Mouse (Mus musculus) natural killer cell, adult 2 months (primary cell): Measurements from ENCODE around the gene Gprc5a.

Experiments used
- DNase-seq, 2 experiments: peaks; one replicate each; pipeline ENCODE4 v3.0.0; 2022; ENCODE audit warnings: low spot score in 2 of 2

Gprc5a gene

DNA sequence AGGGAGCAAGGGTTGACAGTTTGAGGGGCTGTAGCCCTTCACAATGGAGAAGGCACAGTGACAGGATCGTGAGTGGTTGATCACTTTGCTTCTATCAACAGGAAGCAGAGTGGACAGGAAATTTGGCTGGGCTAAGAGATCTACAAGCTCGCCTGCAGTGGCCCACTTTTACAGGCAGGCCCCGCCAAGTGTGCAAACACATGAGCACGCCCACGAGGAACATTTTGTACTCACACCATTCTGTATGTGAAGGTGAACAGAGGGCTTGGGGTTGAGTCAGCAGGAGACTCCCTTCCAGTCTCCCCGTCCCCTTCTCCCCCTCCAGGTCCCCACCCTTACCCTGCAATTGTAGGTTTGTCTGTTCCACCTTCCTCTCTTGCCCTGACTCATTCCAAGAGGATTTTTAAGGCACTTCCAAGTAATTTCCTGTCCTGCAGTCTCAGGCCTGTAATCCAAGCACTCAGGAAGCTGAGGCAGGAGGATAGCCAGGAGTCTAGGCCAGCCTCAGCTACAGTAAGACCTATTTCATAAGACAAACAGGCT lies 9.0 kb downstream of the Gprc5a start:
- DNase-seq = no peak

DNA sequence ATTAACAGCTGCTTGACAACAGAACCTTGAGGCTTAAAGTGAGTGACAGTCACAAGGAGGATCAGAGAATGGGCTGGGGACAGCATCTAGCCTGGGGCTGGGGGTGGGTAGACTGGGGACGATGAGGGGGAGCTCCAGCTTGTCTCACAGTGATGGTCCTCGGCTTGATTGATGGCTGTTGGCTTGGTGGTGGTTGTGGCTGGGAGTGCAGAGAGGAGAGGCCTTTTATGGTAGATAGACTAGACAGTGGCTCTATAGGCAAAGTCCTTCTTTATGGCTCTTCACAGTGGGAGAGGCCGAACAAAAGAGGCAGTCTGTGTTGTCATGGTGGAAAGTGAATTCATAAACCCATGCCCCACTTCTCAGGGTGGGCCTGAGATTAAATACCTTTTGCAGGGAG lies 10.8 kb downstream of the Gprc5a start:
- no peak for DNase-seq

DNA sequence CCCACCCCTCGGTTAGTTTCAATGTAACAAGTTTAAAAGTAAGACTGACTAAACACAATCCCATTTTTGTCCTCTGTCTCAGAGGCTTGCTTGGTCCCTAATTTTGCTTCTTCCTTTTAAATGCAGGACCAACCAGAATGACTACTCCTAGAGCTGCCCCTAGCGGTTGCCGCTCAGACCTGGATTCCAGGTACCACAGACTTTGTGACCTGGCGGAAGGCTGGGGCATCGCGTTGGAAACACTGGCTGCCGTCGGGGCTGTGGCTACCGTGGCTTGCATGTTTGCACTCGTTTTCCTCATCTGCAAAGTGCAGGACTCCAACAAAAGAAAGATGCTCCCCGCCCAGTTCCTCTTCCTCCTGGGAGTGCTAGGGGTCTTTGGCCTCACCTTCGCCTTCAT lies 13.0 kb downstream of the Gprc5a start:
- DNase-seq = no peak

DNA sequence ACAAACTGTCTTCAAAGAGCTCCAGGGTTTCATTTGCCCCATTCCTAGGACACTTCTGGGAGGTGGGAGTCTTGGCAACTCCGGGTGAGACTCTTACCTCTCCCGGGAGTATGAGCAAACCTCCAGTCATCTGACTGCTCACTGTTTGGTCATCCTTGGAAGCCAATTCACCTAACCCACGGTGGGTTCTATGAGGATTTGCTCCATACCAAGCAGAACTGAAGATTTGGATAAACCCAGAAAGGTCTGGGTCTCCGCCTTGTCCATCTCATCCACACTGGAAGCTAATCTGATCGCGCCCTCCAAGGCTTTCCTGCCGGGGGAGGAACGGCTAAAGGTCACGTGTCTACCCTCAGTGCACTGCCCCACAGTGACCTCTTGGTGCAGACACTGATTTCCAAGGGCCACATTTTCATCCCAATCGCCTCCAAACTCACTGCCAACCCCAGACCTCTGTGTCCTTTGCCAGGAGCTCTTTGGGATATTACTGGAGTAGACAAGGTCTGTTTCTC lies 18.6 kb downstream of the Gprc5a start:
- no peak for DNase-seq

DNA sequence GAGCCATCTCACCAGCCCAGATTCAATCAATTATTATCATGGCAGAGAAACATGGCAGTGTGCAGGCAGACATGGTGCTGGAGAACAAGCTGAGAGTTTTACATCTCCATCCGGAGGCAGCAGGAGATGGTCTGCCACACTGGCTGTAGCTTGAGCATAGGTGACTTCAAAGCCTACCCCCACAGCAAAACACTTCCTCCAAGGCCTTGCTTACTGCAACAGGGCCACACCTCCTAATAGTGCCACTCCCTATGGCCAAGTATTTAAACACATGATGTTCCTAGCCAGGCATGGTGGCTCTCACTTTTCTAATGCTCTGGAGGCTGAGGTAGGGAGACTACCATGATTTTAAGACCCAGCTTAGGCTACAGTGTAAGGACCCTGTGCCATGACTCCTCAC lies 20.3 kb downstream of the Gprc5a start:
- DNase-seq = no peak

DNA sequence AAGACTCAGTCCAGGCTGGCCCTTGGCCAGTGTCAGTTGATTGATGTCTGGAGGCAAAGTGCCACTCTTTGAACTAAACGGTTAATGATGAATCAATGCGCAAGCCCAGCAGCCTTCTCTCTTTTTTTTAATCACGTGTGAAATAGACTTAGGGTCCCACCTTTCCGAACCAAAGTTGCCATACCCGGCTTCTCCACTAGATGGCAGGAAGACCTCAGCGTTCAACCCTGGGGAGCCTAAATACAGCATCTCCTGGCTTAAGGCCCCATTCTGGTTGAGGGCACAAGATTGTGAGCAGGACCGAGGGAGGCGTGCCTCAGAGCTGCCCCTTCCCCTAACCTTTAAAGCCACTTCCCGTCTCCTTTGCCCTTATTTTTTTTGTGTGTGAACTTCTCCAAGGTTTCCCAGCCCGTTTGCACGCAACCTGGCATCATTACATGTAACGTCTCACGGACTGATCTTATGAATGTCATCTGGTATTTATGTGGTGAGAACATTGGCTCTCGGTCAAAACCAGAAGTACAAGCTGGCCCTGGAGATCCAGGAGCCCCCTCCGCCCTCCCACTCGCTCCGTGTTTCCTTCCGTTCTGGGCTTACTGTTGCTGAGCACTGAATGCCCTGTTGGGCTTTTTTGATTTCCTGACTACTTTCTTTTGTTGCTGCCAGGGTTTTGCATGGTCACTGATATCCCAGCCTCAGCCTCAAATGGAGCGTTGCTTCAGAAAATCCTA lies 22.4 kb downstream of the Gprc5a start:
- peak; percentile 50 to 71 for DNase-seq

DNA sequence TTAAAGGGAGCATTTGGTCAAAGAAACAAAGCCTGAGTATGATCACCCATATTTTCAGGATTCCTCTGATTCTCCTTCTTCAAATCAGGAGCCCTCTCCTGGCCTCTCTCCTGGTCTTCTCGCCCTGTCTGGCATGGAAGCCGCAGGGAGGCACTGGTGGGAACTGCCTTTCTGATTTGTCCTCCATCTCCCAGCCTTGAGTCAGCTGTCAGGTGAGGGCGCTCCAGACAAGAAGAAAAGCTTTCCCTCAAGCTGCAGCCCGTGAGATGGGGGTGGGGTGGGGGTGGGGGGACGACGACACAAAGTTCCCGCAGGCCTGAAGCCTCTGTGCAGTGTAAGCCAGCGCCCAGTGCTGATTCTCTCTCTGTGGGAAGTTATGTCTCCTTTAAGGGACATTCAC lies 24.3 kb downstream of the Gprc5a start:
- DNase-seq = no peak

DNA sequence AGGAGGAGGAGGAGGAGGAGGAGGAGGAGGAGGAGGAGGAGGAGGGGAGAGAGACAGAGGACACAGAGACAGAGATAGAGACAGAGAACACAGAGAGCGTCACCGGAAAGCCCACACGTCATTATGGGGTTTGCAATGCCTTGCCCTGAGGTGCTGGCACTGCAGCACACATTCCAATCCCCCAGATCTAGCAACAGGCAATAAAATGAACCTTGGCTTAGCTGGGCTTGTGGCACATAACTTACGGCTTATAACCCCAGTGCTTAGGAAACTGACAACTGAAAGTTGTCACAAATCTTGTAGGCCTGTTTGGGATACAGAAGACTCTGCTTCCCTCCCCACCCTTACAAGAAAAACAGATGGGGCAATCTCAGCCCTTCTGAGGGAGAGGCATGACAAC lies 25.2 kb downstream of the Gprc5a start:
- no peak for DNase-seq

DNA sequence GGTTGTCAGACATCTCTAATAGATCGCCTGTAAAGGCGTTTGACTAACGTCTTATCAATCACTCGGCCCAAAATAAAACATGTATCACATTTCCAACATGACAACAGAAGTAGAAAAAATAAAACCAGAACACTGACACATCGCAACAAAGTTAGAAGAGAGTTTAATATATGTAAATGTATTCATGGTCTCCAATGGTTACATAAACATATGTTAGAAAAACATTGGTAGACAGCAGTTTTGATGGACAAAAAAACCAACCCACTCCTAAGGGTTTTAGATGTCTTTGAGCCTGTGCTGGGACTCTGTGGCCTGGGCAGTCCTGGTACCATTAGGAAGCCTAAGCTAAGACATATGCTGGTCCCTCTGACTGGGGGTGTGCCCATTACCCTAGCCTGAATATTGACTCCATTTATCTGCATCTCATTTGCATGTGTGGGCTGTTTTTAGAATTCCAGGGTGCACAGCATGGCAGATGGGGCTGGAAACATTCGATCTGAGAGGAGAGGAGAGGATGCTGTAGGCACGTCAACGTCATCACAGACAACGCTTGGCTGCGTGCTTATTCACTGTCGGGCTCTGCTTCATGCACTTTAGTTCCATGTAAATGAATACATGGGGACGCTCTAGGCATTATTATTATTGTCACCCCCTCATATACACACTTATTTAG lies 27.5 kb downstream of the Gprc5a start:
- DNase-seq = no peak

DNA sequence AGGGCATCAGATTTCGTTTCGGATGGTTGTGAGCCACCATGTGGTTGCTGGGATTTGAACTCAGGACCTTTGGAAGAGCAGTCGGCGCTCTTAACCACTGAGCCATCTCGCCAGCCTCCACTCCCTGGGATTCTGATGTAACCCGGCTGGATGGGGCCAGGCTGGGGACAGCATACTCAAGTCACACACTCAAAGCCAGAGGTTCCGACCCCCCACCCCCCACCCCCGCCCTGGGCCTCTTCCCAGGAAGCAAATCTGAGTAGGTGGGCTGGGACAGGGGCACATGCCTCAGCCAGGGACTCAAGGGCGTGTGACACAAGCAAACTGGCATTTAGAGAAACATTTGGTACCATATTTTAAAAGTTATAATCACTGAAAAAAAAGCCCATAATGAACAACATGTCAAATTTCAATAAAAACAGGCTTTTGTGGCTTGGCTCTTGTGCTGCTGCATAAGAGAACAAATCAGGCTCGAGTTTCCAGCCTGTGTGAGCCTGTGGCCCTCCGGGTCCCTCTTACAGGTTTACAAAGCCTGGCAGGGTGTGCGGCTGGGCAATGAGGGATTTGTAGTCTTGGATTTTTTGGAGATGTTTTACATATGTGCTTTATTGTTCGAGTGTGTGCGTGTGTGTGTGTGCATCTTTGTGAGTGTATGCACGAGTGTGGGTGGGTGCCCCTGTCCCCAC lies 35.5 kb downstream of the Gprc5a start:
- DNase-seq = no peak

DNA sequence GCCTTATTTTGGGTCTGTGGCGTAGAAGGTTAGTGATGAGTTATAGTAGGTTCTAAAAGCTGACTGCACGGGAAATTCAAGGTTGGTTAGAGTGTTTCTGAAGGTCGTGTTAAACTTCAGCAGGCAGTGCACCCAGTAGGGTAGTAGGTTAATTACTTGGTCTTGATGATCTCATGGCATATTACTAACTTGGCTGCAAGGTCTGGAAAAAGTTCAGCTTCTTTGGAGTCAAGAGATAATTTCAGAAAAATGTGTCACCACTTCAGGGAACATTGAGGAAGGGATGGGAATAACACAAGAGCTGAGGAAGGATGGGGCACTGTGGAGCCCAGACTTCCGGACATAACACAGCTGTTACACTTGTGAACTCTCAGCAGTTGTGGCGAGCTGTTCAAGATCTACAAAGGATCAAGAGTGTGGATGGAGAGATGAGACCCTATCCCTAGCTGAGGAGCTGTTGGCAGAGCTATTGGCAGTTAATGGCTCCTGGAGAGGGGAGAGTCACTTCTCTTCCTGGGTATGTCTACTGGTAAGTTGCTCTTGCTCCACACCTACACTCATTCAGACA lies 37.4 kb downstream of the Gprc5a start:
- no peak for DNase-seq

DNA sequence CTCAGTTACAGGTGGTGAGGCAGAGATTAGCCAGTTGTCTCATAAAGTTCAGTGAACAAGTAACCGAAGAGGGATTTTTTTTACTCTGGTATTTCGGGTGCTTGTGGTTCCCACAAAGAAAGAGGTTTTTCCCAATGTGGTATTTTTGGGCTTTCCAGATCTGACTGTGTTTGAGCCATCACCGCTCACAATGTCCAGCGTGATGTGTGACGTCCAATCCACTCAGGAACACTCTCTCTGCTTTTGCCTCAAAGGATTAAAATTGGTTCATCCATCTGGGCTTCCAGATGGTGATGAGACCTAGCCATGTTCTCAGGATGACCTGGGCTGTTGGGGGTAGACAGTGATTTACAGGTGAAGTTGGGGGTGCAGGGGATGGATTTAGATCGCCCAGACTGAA lies 41.6 kb downstream of the Gprc5a start:
- no peak for DNase-seq

DNA sequence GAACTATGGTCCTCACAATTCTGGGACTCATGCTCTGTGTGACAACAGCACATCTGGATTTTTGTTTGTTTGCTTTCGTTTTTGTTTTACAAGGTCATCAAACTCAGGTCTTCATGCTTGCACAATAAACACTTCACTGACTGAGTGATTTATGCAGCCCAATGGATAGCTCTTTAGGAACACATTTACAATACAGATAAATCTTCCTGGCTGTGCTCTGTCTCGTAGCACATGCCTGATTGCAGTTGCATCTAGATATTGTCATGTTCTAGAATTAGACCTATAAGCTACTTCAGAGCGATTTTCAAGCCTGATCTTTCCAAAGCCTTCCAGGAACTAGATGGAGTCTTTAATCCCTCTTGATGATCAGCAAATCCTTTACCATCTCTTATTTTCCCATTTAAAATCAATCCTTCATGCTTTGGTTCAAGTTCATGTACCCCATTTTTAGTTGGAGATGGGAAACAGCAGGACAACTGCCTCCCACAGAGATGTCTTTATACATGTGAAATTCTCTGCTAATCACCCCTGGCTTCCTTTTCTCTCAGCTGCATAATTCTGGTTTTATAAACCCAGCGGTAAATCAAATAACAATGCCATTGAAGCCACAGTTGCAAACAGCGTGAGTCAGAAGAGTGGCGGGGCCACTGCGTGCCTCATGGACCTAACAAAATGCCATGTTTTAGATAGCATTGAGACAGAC lies 47.1 kb downstream of the Gprc5a start:
- no peak for DNase-seq

DNA sequence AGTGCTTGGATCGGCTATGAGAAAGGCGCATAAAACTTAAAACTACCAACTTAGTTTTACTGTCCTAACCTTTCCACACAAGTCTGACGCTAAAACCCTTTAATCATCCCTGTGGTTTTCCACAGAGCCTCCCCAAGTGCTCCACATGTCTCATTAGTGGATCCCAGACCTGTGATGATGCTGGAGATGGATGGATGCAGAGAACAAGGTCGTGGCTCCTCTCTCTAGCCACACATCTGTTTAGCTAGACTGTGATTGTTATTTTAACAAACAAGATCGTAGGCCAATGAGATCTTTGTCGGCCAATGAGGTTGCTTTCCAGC lies 47.6 kb downstream of the Gprc5a start:
- DNase-seq = no peak

DNA sequence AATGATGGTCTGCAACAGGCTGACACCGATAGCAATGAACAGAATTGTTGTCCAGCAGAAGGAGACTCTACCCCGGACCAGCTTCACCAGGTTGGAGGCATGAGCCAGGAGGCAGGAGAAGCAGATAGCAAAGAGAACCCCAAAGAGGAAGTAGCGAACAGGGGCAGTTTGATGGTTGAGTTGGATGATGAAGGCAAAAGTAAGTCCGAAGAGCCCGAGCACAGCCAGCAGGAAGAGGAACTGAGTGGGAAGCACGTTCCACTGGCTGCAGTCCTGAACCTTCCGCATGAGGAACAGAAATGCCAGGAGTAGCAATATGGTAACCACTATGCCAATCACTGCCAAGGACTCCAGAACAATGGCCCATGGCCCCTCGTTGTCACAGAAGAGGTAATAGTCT lies 51.0 kb downstream of the Gprc5a start:
- DNase-seq = no peak

DNA sequence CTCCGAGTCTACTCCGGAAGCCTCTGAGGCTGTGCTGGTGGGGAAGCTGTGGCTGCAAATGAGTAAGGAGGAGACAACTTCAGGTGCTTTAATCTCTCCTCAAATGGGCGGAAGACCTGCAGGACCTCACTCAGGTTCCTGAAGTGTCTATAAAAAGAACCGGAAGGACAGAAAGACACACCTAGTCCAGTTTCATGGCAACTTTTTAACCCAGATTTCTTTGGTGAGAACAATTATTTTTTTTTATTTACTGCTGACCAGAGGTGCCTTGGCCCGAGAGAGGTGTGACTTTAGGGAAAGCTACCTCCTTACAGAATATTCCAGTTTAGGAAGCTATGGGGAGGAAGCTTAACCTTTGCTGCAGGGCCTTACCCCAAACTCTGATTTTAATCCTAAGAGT lies 52.7 kb downstream of the Gprc5a start, which contains the start of gene Gprc5d:
Gprc5d (minus strand) TSS at position 101 of the 400 bp plus-strand sequence.
- no peak for DNase-seq

DNA sequence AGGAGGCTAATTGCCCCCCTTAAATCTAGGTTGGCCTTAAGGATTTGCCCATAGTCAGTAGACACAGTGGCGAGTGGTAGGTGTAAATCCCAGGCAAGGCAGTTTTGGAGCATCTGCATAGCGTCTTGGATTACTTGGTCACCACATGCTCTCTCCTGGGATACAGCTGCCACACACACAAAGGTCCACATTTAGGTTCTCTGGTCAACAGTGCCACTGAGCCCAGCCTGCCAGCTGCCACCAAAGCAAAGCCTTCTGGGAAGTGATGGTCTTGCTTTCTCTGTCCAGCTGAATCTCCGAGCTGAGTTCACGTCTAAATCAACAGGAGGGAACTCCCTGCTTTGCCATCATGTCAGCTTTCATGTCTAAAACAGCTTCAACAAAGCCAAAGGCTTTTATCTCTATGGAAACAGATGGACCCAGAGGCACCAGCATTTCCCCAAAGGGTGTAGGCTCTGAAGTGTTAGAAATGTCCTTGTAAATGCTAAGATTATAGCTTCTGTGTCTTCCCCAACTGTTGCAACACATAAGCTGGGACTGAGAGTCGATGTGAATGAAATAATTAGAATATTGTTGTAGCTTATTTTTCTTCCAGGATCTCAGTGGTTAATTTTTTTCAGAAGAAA lies 59.4 kb downstream of the Gprc5a start:
- no peak for DNase-seq

DNA sequence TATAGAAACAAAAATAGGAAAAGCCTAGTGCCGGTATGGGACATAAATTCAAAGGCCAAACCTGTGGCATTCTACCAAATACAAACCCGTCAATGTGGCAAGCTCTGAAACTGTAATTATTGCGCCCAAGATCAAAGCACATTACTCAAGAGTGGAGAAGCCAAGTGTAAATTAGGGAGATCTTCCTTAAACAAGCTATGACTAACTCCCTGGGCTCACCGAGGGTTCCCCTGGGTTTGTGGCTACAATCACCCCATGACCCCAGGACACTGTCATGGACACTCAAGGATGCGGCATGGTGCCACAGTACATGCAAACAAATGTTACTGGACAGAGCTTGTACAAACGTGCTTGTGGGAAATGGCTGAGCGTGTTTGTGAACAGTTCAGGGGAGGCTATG lies 67.6 kb downstream of the Gprc5a start:
- DNase-seq = no peak

DNA sequence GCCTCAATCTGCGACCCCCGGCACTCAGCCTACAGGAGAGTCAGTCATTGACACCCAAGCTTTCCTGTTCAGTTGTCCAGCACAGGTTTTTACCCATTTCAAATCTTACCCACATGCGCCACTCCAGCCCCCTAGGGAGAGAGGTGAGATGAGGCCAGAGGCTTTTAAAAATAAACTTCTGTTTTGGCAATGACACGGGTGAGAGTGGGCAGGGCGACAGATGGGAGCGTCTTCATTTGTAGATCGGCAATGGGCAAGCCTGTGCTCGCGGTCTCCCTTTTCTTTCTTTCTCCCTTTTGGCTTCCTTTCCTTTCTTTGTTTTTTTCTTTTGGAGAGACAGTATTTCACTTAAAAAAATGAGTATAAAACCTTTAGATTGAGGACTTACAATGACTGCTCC lies 68.0 kb downstream of the Gprc5a start:
- DNase-seq = no peak
